Mouse (Mus musculus) heart, adult 2 months (tissue): ENCODE measurements at regions not wholly inside any gene's neighbourhood (a gene's known extent, or its start where the extent isn't known, plus 50 kb on each side); places are given as distances from the start of the nearest gene placed in this dataset.

Experiments used
- DNase-seq, 2 experiments: peaks; one replicate each; pipeline ENCODE4 v3.0.0; 2021
- H3K27ac ChIP-seq: fragments of 200-600 bp; 2 replicates; pipeline ENCODE4 v1.8.1; 2022
- H3K27me3 ChIP-seq: fragments of 200-500 bp; 2 replicates; pipeline ENCODE4 v1.6.1; 2012; ENCODE audit warnings: mild to moderate bottlenecking, low read length, inconsistent platforms, mixed read lengths; ENCODE audit not compliant: control insufficient read depth, insufficient read depth
- H3K36me3 ChIP-seq: fragments of 200-500 bp; 2 replicates; pipeline ENCODE4 v1.6.1; 2012; ENCODE audit warnings: low read length, inconsistent platforms; ENCODE audit not compliant: control insufficient read depth, insufficient read depth
- H3K4me1 ChIP-seq: fragments of 200-500 bp; 2 replicates; pipeline ENCODE4 v1.6.1; 2011; ENCODE audit warnings: low read length; ENCODE audit not compliant: control insufficient read depth, insufficient read depth
- H3K4me3 ChIP-seq: fragments of 200-600 bp; 2 replicates; pipeline ENCODE4 v1.8.1; 2022
- H3K79me2 ChIP-seq: fragments of 200-500 bp; replicated peaks from 2 replicates; pipeline ENCODE4 v1.6.1; 2012; ENCODE audit warnings: mild to moderate bottlenecking, inconsistent platforms, low read length, moderate library complexity, mixed read lengths; ENCODE audit not compliant: control insufficient read depth, insufficient read depth
- H3K9ac ChIP-seq: fragments of 200-500 bp; 2 replicates; pipeline ENCODE4 v1.6.1; 2012; ENCODE audit warnings: low read depth, mild to moderate bottlenecking, control low read depth, inconsistent platforms, low read length, mixed read lengths
- CTCF ChIP-seq: fragments of 200-600 bp; IDR thresholded peaks from 2 replicates; pipeline ENCODE4 v1.8.1; 2022; ENCODE audit warnings: antibody characterized with exemption, mild to moderate bottlenecking, moderate library complexity
- EP300 ChIP-seq: fragments of 200-500 bp; IDR thresholded peaks from 2 replicates; pipeline ENCODE4 v1.6.1; 2011; ENCODE audit warnings: low read depth, low read length, control low read depth; ENCODE audit not compliant: insufficient read depth
- POLR2A ChIP-seq: fragments of 200-500 bp; IDR thresholded peaks from 2 replicates; pipeline ENCODE4 v1.6.1; 2011; ENCODE audit warnings: mild to moderate bottlenecking, low read depth, low read length, control low read depth; ENCODE audit not compliant: insufficient read depth
- WGBS: fragments of 180-500 bp; shearing (Covaris S2); methylation state at CpG from one replicate; pipeline ENCODE4 v1.1.7; 2018; 5-methylcytosine and 5-hydroxymethylcytosine counted together
- intact Hi-C: fragments of 180-260 bp; cut with DNase I; formaldehyde crosslinking; loops from one replicate; pipeline ENCODE4 v1.15.1; 2025

DNA sequence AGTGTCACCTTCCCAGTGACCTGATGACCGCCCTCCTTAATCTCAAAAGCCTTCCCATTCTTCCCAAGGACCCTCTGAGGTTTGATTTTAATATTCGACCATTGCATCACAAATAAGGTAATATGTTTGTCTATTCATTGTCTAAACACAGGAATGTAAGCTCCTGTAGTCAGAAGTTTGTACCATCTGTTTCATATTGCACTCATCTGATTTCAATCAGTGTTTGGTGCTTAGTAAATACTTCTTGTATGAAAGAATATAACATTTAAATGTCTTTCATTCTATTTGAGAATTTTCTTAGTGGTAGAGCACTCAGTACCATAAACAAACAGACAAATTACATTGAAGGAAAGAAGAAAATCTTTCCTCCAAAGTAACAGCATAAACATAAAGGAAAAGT, 305.8 kb downstream of the Tfec start:
- intact Hi-C loops: no loop called here
- no peak for DNase-seq
- no peak overlapping the region for H3K4me3 ChIP-seq
- no peaks in the 10 kb centered on the region for H3K36me3 ChIP-seq
- no peaks in the 10 kb centered on the region for H3K27me3 ChIP-seq
- H3K79me2 ChIP-seq: no peaks in the 10 kb centered on the region
- TF ChIP-seq CTCF (no peak), POLR2A (no peak), EP300 (no peak)
- H3K4me1 ChIP-seq: no peaks in the 10 kb centered on the region
- 58% methylated on average over 2 of the region's 2 CpGs for WGBS
- H3K27ac ChIP-seq: no peak overlapping the region
- H3K9ac ChIP-seq: no peak overlapping the region

DNA sequence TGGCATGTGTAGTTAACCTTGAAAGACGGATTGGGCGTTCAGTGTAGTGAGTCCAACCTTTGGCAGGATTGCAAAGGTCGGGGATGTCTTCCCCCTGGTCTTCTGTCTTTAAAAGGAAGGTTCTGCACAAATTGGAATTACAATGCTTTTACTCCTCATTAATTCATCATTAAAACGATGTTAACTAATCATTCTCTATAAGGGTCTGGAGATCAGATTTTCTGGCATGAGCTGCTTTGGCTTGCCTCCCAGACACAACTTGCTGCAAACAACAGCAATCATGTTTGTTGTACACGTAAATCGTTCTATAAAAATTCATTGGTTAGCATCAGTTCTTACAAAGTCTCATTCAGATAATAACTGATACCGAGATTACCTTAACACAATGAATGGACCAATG, 315.9 kb downstream of the Tfec start:
- no peaks in the 10 kb centered on the region for H3K4me1 ChIP-seq
- H3K36me3 ChIP-seq: no peaks in the 10 kb centered on the region
- no peak overlapping the region for H3K27ac ChIP-seq
- no peak overlapping the region for H3K4me3 ChIP-seq
- no peaks in the 10 kb centered on the region for H3K27me3 ChIP-seq
- no peaks in the 10 kb centered on the region for H3K79me2 ChIP-seq
- 76% methylated on average over 7 of the region's 7 CpGs for WGBS
- DNase-seq: no peak
- intact Hi-C loops: no loop called here
- TF ChIP-seq POLR2A (no peak), CTCF (no peak), EP300 (no peak)
- H3K9ac ChIP-seq: no peak overlapping the region

DNA sequence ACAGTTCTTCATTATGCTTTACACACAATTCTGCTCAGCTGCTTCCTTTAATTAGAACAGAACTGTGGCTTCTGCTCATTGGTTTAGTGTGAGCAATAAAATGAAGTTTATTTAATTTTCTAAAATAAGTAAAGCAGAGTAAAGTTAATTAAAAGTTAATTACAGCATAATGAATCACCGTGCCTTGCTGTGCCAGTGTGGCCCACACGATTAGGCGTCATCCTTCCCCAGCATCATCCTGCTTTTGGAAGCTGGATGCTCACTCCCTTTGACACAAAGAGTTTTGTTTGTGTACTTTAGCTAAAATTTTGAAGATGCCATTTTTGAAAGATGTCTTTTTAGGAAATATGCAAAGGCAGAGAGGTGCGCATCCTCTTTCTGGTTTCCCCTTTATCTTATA, 316.4 kb downstream of the Tfec start:
- 95% methylated on average over 4 of the region's 4 CpGs for WGBS
- TF ChIP-seq CTCF (no peak), POLR2A (no peak), EP300 (no peak)
- intact Hi-C loops: no loop called here

DNA sequence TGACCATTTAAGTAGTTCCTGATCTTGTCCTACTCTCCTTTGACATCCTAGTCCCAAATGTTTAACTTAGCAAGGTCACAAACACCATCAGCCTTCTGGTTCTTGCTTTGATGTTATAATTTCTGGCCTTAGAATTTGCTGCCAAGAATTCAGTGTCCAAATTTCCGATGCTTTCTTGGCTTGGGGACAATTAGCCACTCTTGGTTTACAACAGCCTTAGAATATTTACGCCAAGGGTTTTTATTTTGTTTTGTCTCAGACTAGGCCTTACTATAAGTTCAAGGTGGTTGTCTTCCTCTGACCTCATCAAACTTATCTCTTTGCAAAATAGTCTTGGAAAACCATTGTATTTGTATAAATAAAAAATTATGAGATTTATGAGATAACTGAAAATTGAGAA, 322.4 kb downstream of the Tfec start:
- no peak for DNase-seq

More for the DNA sequence above, 316.4 kb downstream of the Tfec start:
- Histone ChIP-seq H3K9ac (no peak overlapping the region), H3K27ac (no peak overlapping the region), H3K36me3 (no peaks in the 10 kb centered on the region), H3K79me2 (no peaks in the 10 kb centered on the region), H3K4me3 (no peak overlapping the region), H3K27me3 (no peaks in the 10 kb centered on the region), H3K4me1 (no peaks in the 10 kb centered on the region)
- no peak for DNase-seq

DNA sequence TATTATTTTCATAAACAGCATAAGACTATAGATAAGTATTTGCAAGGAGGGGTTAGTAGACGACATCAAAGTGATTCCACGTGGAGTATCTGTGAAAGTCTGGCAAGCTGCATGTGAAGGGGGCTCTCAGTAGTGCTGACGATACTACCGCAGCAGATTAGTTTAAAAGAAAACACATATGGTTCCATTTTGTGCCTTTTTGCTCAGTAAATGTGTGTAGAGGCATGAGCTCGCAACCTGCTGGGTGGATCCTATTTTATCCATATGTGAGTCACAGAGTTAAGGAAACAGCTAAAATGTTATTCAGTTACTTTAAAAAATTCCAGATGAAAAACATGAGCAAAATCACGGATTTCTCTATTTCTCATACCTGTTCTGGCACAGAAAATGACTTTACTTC, 325.4 kb downstream of the Tfec start:
- no peaks in the 10 kb centered on the region for H3K4me1 ChIP-seq
- no peaks in the 10 kb centered on the region for H3K79me2 ChIP-seq
- intact Hi-C loops: no loop called here
- no peak overlapping the region for H3K27ac ChIP-seq
- 78% methylated on average over 6 of the region's 6 CpGs for WGBS
- no peak for DNase-seq
- H3K36me3 ChIP-seq: no peaks in the 10 kb centered on the region
- TF ChIP-seq CTCF (no peak), EP300 (no peak), POLR2A (no peak)
- no peak overlapping the region for H3K9ac ChIP-seq
- no peak overlapping the region for H3K4me3 ChIP-seq
- H3K27me3 ChIP-seq: no peaks in the 10 kb centered on the region

More for the DNA sequence above, 322.4 kb downstream of the Tfec start:
- Histone ChIP-seq H3K9ac (no peak overlapping the region), H3K4me1 (no peaks in the 10 kb centered on the region), H3K4me3 (no peak overlapping the region), H3K27ac (no peak overlapping the region), H3K27me3 (no peaks in the 10 kb centered on the region), H3K79me2 (no peaks in the 10 kb centered on the region), H3K36me3 (no peaks in the 10 kb centered on the region)
- intact Hi-C loops: no loop called here
- TF ChIP-seq POLR2A: no peak
- no peak for TF ChIP-seq EP300
- no peak for TF ChIP-seq CTCF
- WGBS: 67% methylated on average over 2 of the region's 2 CpGs

DNA sequence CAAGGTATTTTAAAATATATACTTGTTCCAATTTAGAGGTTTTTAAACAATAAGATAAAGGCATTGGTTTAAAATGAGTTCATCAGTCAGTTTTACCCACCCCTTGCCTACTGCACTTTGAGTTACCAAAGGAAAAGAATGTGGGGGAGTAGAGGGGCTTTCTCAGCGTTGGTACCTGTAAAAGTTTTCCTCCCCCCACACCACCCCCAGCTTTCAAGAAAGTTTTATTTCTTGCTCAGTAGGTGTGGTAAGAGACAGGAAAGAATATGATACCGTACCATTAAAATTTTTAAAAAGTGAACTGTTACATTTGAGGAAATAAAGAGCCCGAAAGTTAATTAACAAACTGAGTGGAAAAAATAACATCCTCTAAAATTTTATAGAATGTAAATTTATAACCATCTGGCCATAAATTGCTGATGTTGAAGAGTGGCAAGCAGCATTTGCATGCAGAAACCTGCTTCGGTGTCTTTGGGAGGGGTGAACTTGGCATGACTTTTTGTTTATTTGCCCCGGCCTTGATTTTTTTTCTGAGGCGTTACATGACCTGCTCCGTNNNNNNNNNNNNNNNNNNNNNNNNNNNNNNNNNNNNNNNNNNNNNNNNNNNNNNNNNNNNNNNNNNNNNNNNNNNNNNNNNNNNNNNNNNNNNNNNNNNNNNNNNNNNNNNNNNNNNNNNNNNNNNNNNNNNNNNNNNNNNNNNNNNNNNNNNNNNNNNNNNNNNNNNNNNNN, 346.1 kb downstream of the Tfec start:
- no peak for DNase-seq
- Histone ChIP-seq H3K27ac (no peak overlapping the region), H3K36me3 (no peaks in the 10 kb centered on the region), H3K4me3 (no peak overlapping the region), H3K4me1 (no peaks in the 10 kb centered on the region), H3K79me2 (no peaks in the 10 kb centered on the region), H3K9ac (no peak overlapping the region), H3K27me3 (no peaks in the 10 kb centered on the region)
- 69% methylated on average over 7 of the region's 7 CpGs for WGBS
- intact Hi-C loops: no loop called here
- TF ChIP-seq EP300 (no peak), POLR2A (no peak), CTCF (no peak)
